Mouse (Mus musculus): ENCODE results near the gene Cmc2. TPM values are rescaled to one million over a fixed set of nuclear protein-coding genes. Genes with fewer than 3 reads are reported as not detected.

Cmc2 gene
- polyA plus RNA-seq (2012; rRNA removed) = 3.0 and 4.8 TPM in 2 replicates

DNA sequence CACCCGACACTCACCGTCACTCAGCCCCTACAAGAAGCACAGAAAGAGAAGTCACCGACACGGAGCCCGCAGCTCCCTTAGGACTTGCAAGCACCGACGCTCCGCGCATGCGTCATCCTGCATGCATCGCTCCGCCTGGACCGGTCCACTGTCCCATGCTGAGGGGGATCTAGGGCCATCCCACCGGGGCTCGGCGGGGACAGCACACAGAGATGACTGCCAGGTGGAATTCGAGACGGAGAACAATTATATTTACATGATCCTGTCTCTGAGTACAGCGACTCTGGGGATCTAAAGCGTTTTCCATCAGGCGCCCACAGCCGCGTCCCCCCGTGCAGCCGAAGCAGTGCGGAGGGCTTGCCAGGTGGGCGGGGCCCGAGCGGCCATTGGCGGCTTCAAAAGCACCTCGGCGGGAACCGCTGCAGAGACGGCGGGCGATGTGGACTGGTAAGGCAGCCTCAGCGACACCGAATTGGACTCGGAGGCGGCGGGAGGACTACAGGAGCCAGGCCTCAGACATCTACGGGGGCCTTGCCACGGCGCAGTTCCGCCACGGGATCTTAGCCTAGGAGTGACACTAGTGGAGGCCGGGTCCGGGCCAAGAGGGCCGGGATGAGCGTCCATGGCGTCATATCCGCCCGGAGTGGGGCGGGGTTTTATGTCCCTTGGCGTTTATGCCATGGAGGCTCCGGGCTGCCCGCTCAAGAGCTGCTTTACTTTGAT, at the start of gene Cmc2, which contains the start of gene Cenpn:
TSS of gene Cmc2 (minus strand) at position 119 of the 723 bp plus-strand sequence.
TSS of gene Cenpn (plus strand) at position 394 of the 723 bp plus-strand sequence.

GRCm38 (mm10) chr8:116943161-116943554, 21.9 kb upstream of the Cmc2 start, which contains the start of gene Atmin:
TSS of gene Atmin (plus strand) at chr8:116943393.

Other genes with a start within 250 kb of the Cmc2 start
- gene Cdyl2, start 188.5 kb downstream of the Cmc2 start, polyA plus RNA-seq (2012; rRNA removed) = 1.8 and 2.3 TPM in 2 replicates
- 5.7 and 7.9 TPM in 2 replicates for gene Cenpn, start 275 bp upstream of the Cmc2 start, polyA plus RNA-seq (2012; rRNA removed)
- gene Atmin, start 21.9 kb upstream of the Cmc2 start, polyA plus RNA-seq (2012; rRNA removed) = 21.6 and 22.9 TPM in 2 replicates
- gene 1700030J22Rik, start 57.5 kb upstream of the Cmc2 start, polyA plus RNA-seq (2012; rRNA removed) = 1.2 and 1.3 TPM in 2 replicates
- 42.7 and 49.7 TPM in 2 replicates for gene Gcsh, start 72.1 kb upstream of the Cmc2 start, polyA plus RNA-seq (2012; rRNA removed)
- 0.28 and 0.61 TPM in 2 replicates for gene Pkd1l2, start 161.0 kb upstream of the Cmc2 start, polyA plus RNA-seq (2012; rRNA removed)
- 0.23 and 0.27 TPM in 2 replicates for gene Bco1, start 174.4 kb upstream of the Cmc2 start, polyA plus RNA-seq (2012; rRNA removed)
- 4.1 and 5.3 TPM in 2 replicates for gene Gan, start 236.7 kb upstream of the Cmc2 start, polyA plus RNA-seq (2012; rRNA removed)